Mouse (Mus musculus): Measurements from ENCODE around the gene Gpatch3.

Gene Gpatch3

GRCm38 (mm10) chr4:133619473-133620136, 45.1 kb downstream of the Gpatch3 start:
- no peak for DNase-seq (ENCODE audit: low spot score in 2 of 2)

- DNase-seq (ENCODE audit: low spot score in 2 of 2) = no peak
Measured at GRCm38 (mm10) chr4:133620668-133621067, 46.1 kb downstream of the Gpatch3 start.

GRCm38 (mm10) chr4:133622161-133622695, 47.7 kb downstream of the Gpatch3 start:
- DNase-seq (ENCODE audit: low spot score in 2 of 2) = no peak

- no peak for DNase-seq (ENCODE audit: low spot score in 2 of 2)
Measured at GRCm38 (mm10) chr4:133624830-133625229, 50.3 kb downstream of the Gpatch3 start.

GRCm38 (mm10) chr4:133625621-133626071, 51.1 kb downstream of the Gpatch3 start:
- DNase-seq (ENCODE audit: low spot score in 2 of 2) = no peak

GRCm38 (mm10) chr4:133626221-133626620, 51.7 kb downstream of the Gpatch3 start:
- DNase-seq (ENCODE audit: low spot score in 2 of 2) = no peak

GRCm38 (mm10) chr4:133626621-133627020, 52.1 kb downstream of the Gpatch3 start:
- no peak for DNase-seq (ENCODE audit: low spot score in 2 of 2)

- no peak for DNase-seq (ENCODE audit: low spot score in 2 of 2)
Measured at GRCm38 (mm10) chr4:133627039-133627438, 52.5 kb downstream of the Gpatch3 start.

- no peak for DNase-seq (ENCODE audit: low spot score in 2 of 2)
Measured at GRCm38 (mm10) chr4:133628517-133628916, 54.0 kb downstream of the Gpatch3 start.

GRCm38 (mm10) chr4:133629191-133629590, 54.6 kb downstream of the Gpatch3 start:
- DNase-seq (ENCODE audit: low spot score in 2 of 2) = no peak

- DNase-seq (ENCODE audit: low spot score in 2 of 2) = no peak
Measured at GRCm38 (mm10) chr4:133630326-133630920, 55.9 kb downstream of the Gpatch3 start.

- no peak for DNase-seq (ENCODE audit: low spot score in 2 of 2)
Measured at GRCm38 (mm10) chr4:133631071-133631768, 56.7 kb downstream of the Gpatch3 start.

GRCm38 (mm10) chr4:133631769-133632411, 57.3 kb downstream of the Gpatch3 start:
- no peak for DNase-seq (ENCODE audit: low spot score in 2 of 2)

- peak in 1 of 2 experiments; percentile 42 for DNase-seq (ENCODE audit: low spot score in 2 of 2)
Measured at GRCm38 (mm10) chr4:133632483-133633327, 58.2 kb downstream of the Gpatch3 start.

- DNase-seq (ENCODE audit: low spot score in 2 of 2) = peak; percentile 81 to 85
Measured at GRCm38 (mm10) chr4:133633332-133634042, 58.9 kb downstream of the Gpatch3 start.
